Mouse (Mus musculus) urinary bladder, adult 2 months (tissue): ENCODE data around the gene Mvb12b. TPM values are rescaled to one million over a fixed set of nuclear protein-coding genes. Genes with fewer than 3 reads are reported as not detected.
"Not testable (repeated sequence)": the region's sequence is repeated elsewhere in the genome, so short reads cannot be mapped to it uniquely, and the experiment has no call there.

Experiments
- DNase-seq: peaks from one replicate; pipeline ENCODE4 v3.0.0; 2022; ENCODE audit warnings: low spot score
- polyA plus RNA-seq: library from polyadenylated mRNA; depleted of rRNA; stranded (reverse); fragments of >200 nt; gene quantifications from 2 replicates; pipeline ENCODE4 v1.2.3, GENCODE M21; 2012; rRNA removed

Mvb12b gene
- polyA plus RNA-seq, result 15.1 and 21.0 TPM in 2 replicates

DNA sequence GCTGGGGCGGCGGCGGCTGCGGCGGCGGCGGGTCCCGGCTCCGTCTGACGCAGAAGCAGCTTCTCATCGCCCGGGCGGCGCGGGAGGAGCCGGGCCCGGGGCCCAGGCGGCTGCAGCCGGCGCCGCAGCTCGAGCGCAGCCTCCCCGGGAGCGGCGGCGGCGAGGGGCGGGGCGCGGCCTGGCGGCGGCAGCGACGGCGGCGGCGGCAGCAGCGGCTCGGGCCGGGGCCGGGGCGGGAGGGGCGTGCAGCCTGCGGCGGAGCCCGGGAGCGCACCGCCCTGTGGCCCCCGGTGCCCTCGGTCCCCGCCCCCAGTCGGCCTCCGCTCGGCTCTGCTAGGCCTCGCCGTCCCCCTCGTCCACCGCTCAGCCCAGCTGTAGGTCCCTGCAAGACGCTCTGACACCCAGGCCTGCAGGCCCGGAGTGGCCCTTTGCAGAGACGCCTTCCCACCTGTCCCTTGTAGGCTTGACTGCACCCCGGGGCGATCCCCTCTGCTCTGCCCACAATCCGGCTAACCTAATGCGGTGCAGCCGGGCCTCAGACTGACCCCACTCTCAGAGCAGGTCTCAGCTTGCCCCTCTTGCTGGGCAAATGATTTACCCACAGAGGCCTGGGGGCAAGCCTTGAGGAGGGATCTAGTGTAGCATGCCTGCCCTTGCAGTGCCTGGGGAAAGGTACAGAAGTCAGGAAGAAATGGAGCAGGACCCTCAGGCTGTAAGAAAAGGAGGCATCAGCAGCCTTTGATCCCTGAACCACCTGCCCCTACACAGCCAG is at the start of gene Mvb12b:
Gene Mvb12b, minus strand, starts transcription at position 619 of the 772 bp plus-strand sequence.
- DNase-seq, result peak; percentile 60

DNA sequence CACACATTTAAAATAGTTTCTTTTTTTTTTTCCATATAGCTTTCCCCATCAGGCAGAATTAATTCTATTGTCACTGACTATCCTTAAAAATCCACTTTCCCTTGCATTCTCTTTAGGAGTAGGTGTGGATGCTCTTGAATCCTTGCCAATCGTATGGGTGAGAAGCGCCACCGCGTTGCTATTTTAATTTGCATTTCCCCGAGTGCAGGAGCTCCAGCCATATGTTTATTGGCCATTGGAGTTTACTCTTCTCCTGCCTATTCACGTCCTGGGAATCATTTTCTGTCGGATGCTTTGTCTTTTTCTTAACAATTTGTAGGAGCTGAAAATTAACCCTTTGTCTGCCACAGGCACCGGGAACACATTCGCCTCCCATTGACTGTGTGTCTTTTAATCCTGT is 48.0 kb upstream of the Mvb12b start:
- no peak for DNase-seq

DNA sequence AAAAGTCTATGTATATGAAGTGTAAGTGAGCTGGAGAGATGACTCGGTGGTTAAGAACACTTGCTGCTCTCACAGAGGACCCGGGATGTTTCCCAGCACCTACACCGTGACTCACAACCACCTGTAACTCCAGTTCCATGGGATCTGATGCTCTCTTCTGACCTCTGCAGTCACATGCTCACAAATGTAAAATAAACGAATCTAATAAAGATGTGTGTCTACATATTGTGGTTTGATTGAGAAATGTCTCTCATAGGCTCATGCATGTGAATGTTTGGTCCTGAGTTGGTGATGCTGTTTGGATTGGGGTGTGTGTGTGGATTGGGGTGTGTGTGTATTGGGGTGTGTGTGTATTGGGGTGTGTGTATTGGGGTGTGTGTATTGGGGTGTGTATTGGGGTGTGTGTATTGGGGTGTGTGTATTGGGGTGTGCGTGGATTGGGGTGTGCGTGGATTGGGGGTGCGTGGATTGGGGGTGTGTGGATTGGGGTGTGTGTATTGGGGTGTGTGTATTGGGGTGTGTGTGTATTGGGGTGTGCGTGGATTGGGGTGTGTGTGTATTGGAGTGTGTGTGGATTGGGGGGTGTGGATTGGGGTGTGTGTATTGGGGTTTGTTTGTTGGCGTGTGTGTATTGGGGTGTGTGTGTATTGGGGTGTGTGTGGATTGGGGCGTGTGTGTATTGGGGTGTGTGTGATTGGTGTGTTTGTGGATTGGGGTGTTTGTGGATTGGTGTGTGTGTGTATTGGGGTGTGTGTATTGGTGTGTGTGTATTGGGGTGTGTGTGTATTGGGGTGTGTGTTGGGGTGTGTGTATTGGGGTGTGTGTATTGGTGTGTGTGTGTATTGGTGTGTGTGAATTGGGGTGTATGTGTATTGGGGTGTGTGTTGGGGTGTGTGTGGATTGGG is 46.1 kb upstream of the Mvb12b start:
- no peak for DNase-seq

DNA sequence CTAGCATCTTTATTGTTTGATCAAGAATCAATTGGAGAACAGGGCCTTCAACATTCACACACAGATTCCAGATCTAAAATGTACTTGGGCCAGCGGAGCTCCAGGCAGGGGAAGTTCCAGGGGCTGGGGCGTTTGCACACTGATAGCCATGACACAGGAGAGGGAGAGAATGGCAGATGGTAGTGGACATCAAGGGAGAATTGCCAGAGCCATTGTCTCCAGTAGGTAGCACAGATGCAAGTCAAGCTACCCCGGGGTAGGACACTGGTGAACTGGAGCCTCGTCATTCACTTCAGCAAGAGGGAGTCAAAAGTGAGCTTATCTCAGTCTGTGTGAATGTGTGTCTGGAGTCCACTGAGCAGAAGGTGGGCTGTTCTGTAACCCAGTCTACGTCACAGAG is 43.4 kb upstream of the Mvb12b start:
- no peak for DNase-seq

DNA sequence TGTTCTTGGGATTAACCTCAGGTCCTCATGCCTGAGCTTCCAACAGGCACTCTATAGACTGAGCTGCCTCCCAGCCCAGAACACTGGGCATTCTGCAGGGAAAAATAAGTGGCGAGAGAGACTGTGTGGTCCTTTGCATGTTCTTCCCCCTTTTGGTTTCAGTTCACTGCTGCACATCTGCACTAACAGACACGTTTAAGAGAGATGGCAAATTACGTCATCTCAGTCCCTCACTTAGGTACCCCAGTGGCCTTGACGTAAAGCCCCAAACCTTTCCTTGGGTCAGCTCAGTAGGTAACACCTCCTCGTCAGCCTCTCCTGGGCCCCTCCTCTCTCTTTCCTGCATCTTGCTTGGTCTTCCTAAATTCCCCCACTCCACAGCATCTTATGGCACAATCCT is 37.5 kb upstream of the Mvb12b start:
- no peak for DNase-seq

DNA sequence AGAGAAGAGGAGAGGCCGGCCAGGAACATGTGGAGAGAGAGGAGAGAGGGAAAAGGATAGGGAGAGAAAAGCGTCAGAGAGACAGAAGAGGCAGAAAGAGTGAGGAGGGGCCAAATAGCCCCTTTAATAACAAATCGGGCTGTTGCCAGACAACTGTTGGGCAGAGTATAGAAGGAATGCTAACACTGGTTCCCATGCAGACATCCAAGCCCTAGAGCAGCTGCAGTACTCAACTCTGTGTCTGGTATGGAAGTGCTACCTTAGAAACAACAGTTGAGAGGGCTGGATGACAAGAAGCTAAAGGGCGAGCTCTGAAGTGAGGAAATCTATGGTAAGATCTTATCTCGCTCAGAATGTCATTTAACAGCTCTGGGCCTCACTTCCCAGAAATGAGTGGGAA is 35.7 kb upstream of the Mvb12b start:
- no peak for DNase-seq

DNA sequence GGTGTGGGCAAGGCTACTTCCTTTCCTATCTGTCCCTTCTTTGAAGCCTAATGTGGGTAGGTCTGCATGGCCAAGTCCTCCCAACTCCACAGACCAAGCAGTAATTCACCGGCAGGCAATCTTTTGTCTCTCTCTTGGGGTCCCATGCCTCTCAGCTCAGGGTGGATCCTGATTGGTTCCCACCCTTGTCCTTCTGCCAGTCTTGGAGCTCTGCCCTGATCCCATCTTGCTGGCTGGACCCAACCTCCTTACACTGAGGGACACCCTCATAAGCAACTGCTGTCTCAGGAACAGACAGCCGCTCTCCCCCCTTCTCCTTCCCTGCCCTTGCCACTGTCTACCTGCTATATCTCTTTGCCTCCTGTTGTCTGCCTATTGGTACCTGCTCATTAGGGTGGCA is 34.7 kb upstream of the Mvb12b start:
- DNase-seq, result no peak

DNA sequence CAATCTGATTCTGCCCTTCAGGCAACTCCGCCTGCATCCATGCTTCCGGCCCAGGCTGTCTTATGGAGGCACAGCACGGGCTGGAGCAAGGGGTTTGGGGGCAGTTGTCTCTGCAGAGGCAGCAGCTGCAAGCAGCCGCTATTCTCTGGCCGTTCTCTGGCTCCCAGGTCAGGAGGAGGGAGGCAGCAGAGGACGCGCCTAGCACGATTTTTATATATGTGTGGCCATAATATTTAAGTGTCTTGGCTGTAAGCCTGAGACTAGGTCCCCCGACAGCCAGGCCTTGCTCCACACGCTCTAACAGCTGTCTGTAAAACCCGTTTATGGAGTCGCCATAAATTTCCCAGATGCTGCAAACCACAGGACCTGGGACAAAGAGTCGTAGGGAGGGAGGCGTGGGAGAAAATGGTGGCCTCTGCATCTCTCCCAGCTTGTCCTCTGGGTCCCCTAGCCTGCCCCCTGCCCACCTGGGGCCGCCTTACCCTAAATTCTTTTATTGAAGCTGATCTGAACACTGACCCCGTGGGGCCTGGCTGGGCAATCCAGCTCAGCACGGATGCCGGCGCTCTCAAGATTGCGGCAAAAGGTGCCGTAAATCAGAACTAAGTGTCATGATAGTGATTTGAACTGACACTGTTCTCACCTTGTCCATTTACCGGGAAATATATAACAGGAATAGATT is 32.3 kb upstream of the Mvb12b start:
- DNase-seq, result no peak

DNA sequence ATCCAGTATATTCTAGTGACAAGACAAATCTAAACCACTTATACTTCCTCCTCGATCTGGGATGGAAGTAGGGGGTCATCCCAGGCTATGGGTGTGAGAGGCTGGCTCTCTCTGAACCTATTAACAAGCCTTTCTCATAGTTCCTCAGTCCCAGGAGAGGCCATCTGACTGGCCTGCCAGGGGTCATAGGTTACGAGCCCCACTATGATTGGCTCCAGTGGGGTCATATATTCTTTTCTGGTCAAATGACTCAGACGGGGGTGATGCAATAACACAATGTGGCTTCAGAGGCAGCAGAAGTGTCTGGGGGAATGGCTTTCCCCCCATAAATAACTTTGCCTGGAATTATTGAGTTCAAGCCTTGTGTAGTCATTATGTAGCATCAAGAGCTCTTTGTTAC is 31.1 kb upstream of the Mvb12b start:
- DNase-seq, result no peak

DNA sequence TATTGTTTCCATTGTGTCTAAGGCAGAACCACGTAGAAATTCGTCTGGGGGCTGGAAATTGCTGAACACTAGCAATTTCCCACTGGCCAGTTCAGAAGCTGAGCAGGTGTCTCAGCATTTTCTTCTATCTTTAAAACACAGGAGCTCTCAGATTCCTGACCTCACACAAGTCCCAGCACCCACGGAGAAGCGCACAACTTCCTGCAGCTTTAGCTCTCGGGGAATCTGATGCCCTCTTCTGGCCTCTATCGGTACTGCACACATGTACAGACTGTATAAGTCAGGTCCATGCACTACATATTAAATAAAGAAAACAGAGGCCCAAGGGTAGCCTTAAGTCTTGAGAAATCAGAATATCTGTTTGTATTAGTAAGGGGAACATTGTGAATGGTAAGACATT is 30.6 kb upstream of the Mvb12b start:
- no peak for DNase-seq

DNA sequence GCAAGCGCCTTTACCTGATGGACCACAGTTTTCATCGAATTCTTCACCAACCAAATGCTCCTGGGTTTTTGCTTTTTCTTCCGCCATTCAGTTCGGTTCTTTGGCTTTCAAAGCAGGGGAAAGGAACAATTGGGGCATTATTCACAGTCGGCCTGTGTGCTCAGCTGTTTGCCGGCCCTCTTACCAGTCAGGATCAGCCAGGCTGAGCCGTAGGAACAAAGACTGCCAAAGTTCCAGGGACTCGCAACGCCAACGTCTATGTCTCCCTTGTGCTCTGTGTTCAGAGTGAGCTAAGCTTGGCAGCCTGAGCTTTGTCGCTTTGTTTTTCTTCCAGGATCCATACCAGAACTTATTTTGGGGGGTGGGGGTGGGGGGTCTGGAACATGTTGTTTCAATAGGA is 28.9 kb upstream of the Mvb12b start:
- no peak for DNase-seq

DNA sequence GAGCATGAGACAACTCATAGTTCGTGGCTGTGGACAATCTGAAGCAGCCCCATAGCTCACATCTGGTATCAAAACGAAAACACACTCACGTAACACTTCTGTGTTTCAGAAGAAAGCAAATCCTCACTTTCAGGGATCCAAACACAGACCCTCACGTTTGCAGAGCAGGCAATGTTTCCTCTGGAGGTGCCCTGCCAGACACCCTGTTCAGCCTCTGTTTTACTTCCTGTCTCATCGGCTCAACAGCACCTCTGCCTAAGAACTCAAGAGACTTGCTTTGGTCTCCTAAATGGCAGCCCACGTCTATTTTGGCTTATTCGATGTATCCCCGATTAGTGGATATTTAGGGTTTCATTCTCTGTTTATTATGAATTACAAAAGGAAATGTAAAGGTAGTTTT is 27.3 kb upstream of the Mvb12b start:
- no peak for DNase-seq

DNA sequence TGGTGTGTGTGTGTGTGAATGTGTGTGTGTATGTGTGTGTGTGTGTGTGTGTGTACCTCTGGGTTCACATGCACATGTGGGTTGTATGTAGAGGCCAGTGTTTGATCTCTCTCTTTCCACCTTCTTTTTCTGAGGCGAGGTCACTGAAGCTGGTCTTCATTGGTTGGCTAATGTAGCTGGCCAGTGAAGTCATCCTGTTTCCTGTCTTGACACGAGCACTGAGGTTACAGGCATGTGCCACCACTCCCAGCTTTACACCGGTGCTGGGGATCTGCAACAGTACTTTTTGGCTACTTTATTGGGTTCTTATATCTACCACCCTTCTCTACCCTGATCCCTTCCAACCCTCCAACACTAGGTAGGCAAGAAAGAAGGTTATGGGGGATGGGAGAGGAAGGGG is 26.6 kb upstream of the Mvb12b start:
- DNase-seq, result no peak

DNA sequence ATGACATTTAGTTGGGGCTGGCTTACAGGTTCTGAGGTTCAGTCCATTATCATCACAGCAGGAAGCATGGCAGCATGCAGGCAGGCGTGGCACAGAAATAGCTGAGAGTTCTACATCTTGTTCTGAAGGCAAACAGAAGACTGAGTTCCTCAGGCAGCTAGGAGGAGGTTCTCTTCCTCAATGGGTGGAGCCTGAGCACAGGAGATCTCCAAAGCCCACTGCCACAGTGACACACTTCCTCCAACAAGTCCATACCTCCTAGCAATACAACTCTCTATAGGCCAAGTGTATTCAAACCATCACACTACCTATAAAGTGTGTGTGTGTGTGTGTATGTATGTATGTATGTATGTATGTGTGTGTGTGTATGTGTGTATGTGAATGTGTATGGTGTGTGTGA is 25.9 kb upstream of the Mvb12b start:
- not testable (repeated sequence) for DNase-seq

DNA sequence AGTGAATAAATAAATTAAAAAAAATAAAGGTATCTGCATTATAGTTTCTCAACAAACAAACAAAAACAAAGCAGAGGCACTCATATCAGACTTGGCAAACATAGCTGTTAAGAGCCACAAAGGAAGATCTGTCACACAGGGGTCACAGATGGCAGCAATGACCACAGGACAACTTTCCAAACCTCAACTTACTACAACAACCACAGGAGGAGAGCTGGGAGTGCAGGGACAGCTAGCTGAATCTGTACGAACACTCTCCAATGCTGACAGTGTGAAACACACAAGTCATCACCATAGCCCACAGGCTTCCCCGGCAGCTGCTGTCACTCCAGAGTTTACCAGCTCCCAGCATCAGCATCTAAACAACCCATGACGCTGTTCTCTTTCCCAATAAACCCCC is 25.0 kb upstream of the Mvb12b start:
- no peak for DNase-seq

DNA sequence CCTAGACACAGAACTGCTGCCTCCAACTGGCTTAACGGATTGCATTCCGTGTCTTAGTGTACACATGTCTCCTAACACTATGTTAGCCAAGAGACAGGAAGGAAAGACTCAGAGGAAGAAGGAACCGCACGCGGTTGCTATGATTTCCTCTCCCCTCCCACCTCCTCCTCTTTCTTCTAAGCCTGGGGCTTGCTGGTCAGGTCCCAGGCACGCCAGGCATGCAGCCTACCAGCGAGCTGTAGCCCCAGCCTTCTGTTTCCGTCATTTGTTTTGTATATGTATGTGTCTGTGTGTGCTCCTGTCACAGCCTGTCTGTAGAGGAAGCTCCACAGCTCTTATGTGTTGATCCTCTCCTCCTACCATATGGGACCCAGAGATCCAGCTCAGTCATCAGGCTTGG is 20.6 kb upstream of the Mvb12b start:
- DNase-seq, result no peak

DNA sequence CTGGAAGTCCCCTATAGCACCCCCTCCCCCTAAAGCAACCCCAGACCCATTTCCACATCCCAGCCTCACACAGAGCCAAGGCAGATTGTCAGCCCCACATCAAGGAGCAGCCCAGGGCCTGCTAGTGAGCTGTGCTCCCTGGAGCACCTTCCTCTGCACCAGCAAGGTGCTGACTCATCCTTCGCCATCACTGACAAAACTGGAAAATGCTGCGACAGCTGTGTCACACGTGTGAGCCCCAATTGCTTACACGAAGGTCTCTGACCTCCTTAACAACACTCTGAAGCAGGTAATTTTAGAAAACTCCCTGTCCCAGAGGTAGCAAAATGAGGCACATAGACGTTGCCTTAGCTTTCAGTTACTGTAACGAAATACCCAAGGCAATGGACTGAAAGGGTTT is 19.4 kb upstream of the Mvb12b start:
- no peak for DNase-seq

DNA sequence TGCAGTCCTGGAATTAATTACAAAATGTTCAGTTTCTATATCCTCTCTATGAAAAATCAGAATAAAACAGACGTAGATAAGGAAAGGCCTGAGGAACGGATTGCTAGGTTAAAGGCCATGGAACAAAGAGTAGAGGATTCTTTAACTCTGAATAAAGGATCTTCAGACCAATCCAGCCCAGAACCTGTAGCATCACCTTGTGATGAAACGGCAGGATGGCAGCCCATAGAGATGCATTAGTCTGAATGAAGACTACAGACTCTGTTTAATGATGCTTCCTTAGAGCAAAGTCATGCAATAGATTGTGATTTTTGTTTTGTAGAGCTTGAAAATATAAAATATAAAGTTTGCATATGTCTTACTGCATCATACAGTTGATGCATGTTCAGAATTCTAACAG is 8.1 kb upstream of the Mvb12b start:
- DNase-seq, result no peak

DNA sequence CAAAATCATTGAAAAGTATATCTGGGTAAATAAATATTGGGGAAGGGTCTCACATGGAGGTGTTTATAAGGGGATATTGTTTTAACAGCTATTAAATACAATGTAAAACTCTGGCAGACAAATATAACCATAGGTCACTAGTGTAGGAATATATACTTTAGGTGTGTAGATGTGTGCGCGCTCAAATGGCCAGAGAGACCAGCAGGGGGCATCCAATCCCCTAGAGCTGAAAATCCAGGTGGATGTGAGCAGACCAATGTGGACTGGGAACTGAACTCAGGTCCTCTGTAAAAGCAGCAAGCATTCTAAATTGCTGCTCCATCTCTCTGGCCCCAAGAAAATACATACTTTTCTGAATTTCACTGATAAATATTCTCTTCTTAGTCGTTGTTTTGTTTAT is 5.4 kb upstream of the Mvb12b start:
- no peak for DNase-seq

DNA sequence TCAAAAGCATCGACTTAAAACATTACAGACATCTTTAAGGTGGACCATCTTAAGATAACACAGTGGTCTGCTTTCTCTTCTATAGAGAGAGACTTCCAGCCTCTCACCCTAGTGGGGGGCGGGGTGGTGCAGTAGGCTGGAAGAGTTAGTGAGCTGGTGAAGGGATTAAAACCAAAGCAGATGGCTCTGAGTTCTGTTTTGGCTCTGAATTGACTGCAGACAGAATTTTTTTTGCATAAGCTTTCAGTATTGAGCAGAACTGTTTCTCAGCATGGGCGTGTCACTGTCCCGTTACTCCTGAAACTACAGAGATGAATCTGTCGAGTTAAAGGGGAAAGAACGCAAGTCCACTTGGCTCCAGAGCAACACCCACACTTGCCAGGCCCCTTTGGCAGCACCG is 4.6 kb upstream of the Mvb12b start:
- DNase-seq, result no peak

DNA sequence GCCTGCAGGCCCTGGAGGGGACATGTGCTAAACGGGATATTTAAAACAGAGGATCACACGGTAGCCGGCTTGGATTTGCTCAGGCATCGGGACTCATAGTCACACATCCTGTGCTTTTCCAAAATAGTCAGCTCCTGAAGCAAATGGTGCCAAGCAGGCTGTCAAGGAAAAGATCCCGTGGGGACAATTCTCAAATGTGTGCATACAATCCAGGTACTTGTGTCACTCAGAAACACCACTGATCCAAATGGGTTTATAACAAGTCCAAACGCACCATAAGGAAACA is 297 bp upstream of the Mvb12b start:
- DNase-seq, result no peak

DNA sequence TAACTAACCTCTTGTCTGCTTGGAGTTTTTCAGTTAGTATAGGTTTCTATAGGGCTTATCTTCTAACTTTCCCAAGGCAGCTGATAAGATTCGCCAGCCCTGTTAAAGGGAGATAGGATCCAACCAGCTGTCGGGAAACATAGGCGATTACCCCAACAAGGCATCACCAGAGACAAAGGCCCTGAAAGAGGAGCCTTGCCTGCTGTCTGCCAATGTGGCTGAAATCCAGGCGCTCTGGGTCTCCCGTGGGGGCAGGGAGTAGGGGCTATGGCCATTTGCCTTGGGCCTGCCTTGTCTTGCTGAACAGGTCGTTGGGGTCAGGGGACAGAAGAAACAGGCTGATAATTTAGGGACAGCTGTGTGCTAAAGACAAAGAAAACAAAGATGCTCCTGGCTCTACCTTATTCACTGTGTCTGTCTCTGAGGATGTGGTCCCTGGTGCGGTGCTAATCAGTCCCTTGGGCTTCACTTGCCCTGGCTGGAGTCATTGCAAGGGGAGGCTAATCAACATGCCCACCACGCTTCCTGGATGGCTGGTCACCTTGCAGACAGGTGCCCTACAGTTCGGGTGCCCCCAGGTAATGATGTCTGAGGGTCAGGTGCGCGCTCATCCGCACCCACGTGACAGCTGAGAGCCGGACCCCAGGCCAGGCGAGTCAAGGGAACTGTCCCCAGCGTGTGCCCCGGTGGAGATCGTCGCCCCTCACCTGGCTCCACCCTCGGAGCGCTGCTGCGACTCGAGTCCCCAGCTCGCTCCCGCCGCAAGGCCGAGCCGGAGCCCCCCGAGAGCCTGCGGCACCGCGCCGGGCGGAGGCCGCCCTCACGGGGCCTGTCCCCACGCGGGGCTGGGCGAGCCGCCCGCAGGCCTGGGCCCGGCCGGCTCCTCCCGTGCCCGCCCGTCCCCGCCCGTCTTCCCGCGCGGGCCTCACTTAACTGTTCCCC is 1.1 kb downstream of the Mvb12b start:
- peak; percentile 60 for DNase-seq
